Mouse (Mus musculus) myocyte (in vitro differentiated cells): ENCODE measurements at regions not wholly inside any gene's neighbourhood (a gene's known extent, or its start where the extent isn't known, plus 50 kb on each side); places are given as distances from the start of the nearest gene placed in this dataset.

Experiments used
- MAX ChIP-seq: IDR thresholded peaks from one replicate; pipeline ENCODE4 v1.6.1; 2011; ENCODE audit warnings: low read depth, mild to moderate bottlenecking, control low read depth
- POLR2A ChIP-seq: IDR thresholded peaks from one replicate; pipeline ENCODE4 v1.6.1; 2011; ENCODE audit warnings: low read depth, mild to moderate bottlenecking, control low read depth, moderate library complexity; ENCODE audit not compliant: insufficient read length
- USF1 ChIP-seq: IDR thresholded peaks from one replicate; pipeline ENCODE4 v1.6.1; 2011; ENCODE audit warnings: low read depth, mild to moderate bottlenecking, control low read depth, moderate library complexity

GRCm38 (mm10) chr7:70821861-70822260 lies 455.3 kb upstream of the Nr2f2 start:
- TF ChIP-seq POLR2A: no peak
- TF ChIP-seq MAX: no peak
- no peak for TF ChIP-seq USF1
